ENCODE assay signal across 14 mouse cellular contexts in genomic region chr13:69263722-69264121, GRCm38 (mm10).
DNase-seq lines count a peak whose midpoint lies in the region; ATAC-seq and TF ChIP-seq lines count a peak whose summit lies in the region.
"Had no signal": no experiment of that assay in that cellular context is flagged by ENCODE, and none has a peak within 500 bp of the region (broad histone marks: within the 10 kb centered on the region; RNA-seq: fewer than 3 reads in every experiment).

No protein-coding gene starts in this region.

- H3K4me1 ChIP-seq in forebrain, embryonic 15.5 days, result peaks cover 5% of the 10 kb centered on the region; the same call in 1 of the 2 replicates
- no peaks in the 10 kb centered on the region for H3K4me1 ChIP-seq in forebrain, embryonic 10.5 days
- H3K4me1 ChIP-seq in midbrain, embryonic 14.5 days (ENCODE audit: control insufficient read depth, insufficient read depth, low read length), result no peaks in the 10 kb centered on the region
- H3K4me1 ChIP-seq in midbrain, embryonic 11.5 days (ENCODE audit: control insufficient read depth, insufficient read depth, low read length), result no peaks in the 10 kb centered on the region
- no peaks in the 10 kb centered on the region for H3K4me1 ChIP-seq in hindbrain, postnatal 0 days (ENCODE audit: insufficient read depth, low read length)

- no peak overlapping the region for H3K27ac ChIP-seq in forebrain, embryonic 15.5 days (replicated peaks)
- no peak overlapping the region for H3K27ac ChIP-seq in forebrain, embryonic 10.5 days
- no peak overlapping the region for H3K27ac ChIP-seq in midbrain, embryonic 14.5 days (replicated peaks; ENCODE audit: low read depth, low read length)
- no peak overlapping the region for H3K27ac ChIP-seq in midbrain, embryonic 11.5 days (ENCODE audit: low read depth, low read length)
- H3K27ac ChIP-seq in hindbrain, postnatal 0 days, result no peak overlapping the region
- H3K27ac ChIP-seq: macrophage had no signal

- no peaks in the 10 kb centered on the region for H3K27me3 ChIP-seq in forebrain, embryonic 15.5 days
- H3K27me3 ChIP-seq in forebrain, embryonic 10.5 days (ENCODE audit: poor library complexity, severe bottlenecking), result no peaks in the 10 kb centered on the region
- H3K27me3 ChIP-seq in midbrain, embryonic 14.5 days (ENCODE audit: control insufficient read depth, insufficient read depth, low read length), result no peaks in the 10 kb centered on the region
- H3K27me3 ChIP-seq in midbrain, embryonic 11.5 days (ENCODE audit: control insufficient read depth, insufficient read depth, low read length), result no peaks in the 10 kb centered on the region
- no peaks in the 10 kb centered on the region for H3K27me3 ChIP-seq in hindbrain, postnatal 0 days (ENCODE audit: insufficient read depth, low read length)

- no peaks in the 10 kb centered on the region for H3K36me3 ChIP-seq in forebrain, embryonic 15.5 days
- H3K36me3 ChIP-seq in forebrain, embryonic 10.5 days (replicated peaks), result no peaks in the 10 kb centered on the region
- no peaks in the 10 kb centered on the region for H3K36me3 ChIP-seq in midbrain, embryonic 14.5 days (ENCODE audit: control insufficient read depth, insufficient read depth, low read length)
- H3K36me3 ChIP-seq in midbrain, embryonic 11.5 days (ENCODE audit: control insufficient read depth, insufficient read depth, low read length), result no peaks in the 10 kb centered on the region
- H3K36me3 ChIP-seq in hindbrain, postnatal 0 days (ENCODE audit: insufficient read depth, low read length), result no peaks in the 10 kb centered on the region

- H3K9me3 ChIP-seq in forebrain, embryonic 15.5 days, result no peaks in the 10 kb centered on the region
- no peaks in the 10 kb centered on the region for H3K9me3 ChIP-seq in forebrain, embryonic 10.5 days
- H3K9me3 ChIP-seq in midbrain, embryonic 14.5 days (ENCODE audit: control insufficient read depth, low read length), result no peaks in the 10 kb centered on the region
- H3K9me3 ChIP-seq in midbrain, embryonic 11.5 days (ENCODE audit: control insufficient read depth, low read length), result no peaks in the 10 kb centered on the region
- H3K9me3 ChIP-seq in hindbrain, postnatal 0 days (ENCODE audit: low read length), result no peaks in the 10 kb centered on the region

- intact Hi-C loops in heart, postnatal 14 days (cut with DNase I), result no loop called here

- H3K9ac ChIP-seq in forebrain, embryonic 15.5 days (replicated peaks), result no peak overlapping the region
- H3K9ac ChIP-seq in midbrain, embryonic 14.5 days (replicated peaks; ENCODE audit: low read length), result no peak overlapping the region
- H3K9ac ChIP-seq in midbrain, embryonic 11.5 days (ENCODE audit: low read length), result no peak overlapping the region
- no peak overlapping the region for H3K9ac ChIP-seq in hindbrain, postnatal 0 days (replicated peaks; ENCODE audit: low read length)

- ATAC-seq in forebrain, embryonic 15.5 days (replicated peaks), result 0 out of 2 replicates have a peak, but pooled peaks have one; percentile 38
- no peak for ATAC-seq in midbrain, embryonic 14.5 days (ENCODE audit: low FRiP score, low TSS enrichment)
- no peak for ATAC-seq in midbrain, embryonic 11.5 days (ENCODE audit: low FRiP score)
- ATAC-seq in hindbrain, postnatal 0 days, result peak; percentile 29; the same call in 1 of the 2 replicates
- no peak for ATAC-seq in CD4-positive, CD25-positive, alpha-beta regulatory T cell, adult 4 months

- no peak overlapping the region for H3K4me3 ChIP-seq in forebrain, embryonic 15.5 days
- H3K4me3 ChIP-seq in forebrain, embryonic 10.5 days, result no peak overlapping the region
- H3K4me3 ChIP-seq in midbrain, embryonic 14.5 days (replicated peaks; ENCODE audit: low read depth, low read length), result no peak overlapping the region
- H3K4me3 ChIP-seq in midbrain, embryonic 11.5 days (ENCODE audit: low read depth, low read length), result no peak overlapping the region
- no peak overlapping the region for H3K4me3 ChIP-seq in hindbrain, postnatal 0 days (ENCODE audit: low read length)

- TF ChIP-seq CTCF in hindbrain, postnatal 0 days (IDR thresholded peaks at IDR 0.05; ENCODE audit: low read depth), result no peak

- H3K4me2 ChIP-seq in forebrain, embryonic 15.5 days (replicated peaks), result no peak overlapping the region
- H3K4me2 ChIP-seq in midbrain, embryonic 14.5 days (ENCODE audit: low read length), result no peak overlapping the region
- no peak overlapping the region for H3K4me2 ChIP-seq in midbrain, embryonic 11.5 days
- no peak overlapping the region for H3K4me2 ChIP-seq in hindbrain, postnatal 0 days (ENCODE audit: low read depth, low read length)

- 76% methylated on average over 3 of the region's 3 CpGs for WGBS in forebrain, embryonic 15.5 days
- WGBS in forebrain, embryonic 10.5 days, result 92% methylated on average over 3 of the region's 3 CpGs
- WGBS in midbrain, embryonic 14.5 days, result 75% methylated on average over 3 of the region's 3 CpGs
- 88% methylated on average over 3 of the region's 3 CpGs for WGBS in midbrain, embryonic 11.5 days
- 39% methylated on average over 3 of the region's 3 CpGs for WGBS in hindbrain, postnatal 0 days

- DNase-seq in forebrain, embryonic 10.5 days (ENCODE audit: extremely low spot score, low spot score), result no peak
- DNase-seq in midbrain, embryonic 14.5 days, result peak; percentile 12
- DNase-seq in midbrain, embryonic 11.5 days (ENCODE audit: low spot score, missing footprints), result no peak
- peak; percentile 55 for DNase-seq in hindbrain, postnatal 0 days (ENCODE audit: low spot score)
- DNase-seq in layer of hippocampus, adult 9-11 months, result no peak
- no peak for DNase-seq in heart, postnatal 14 days
- DNase-seq: adrenal gland, adult 2 months; heart, adult 18-20 months; heart, postnatal 10 days; kidney, adult 8-10 months; right cerebral cortex, adult 18-20 months had no signal

Comparison
In these comparisons a context has a peak if more than half of its experiments do, and no peak if none do; other contexts are left out.
1. DNase-seq: peak in midbrain, embryonic 14.5 days (single experiment) and hindbrain, postnatal 0 days (single experiment); none in forebrain, embryonic 10.5 days (single experiment), midbrain, embryonic 11.5 days (single experiment), layer of hippocampus, adult 9-11 months (single experiment) and heart, postnatal 14 days (0 of 2).
2. ATAC-seq: peak in forebrain, embryonic 15.5 days (single experiment) and hindbrain, postnatal 0 days (single experiment); none in midbrain, embryonic 14.5 days (single experiment), midbrain, embryonic 11.5 days (single experiment) and CD4-positive, CD25-positive, alpha-beta regulatory T cell, adult 4 months (single experiment).